Mouse (Mus musculus): ENCODE data around the gene Olfr1346.
"Not testable (repeated sequence)": the region's sequence is repeated elsewhere in the genome, so short reads cannot be mapped to it uniquely, and the experiment has no call there.

Gene Olfr1346

GRCm38 (mm10) chr7:6466951-6467350 is at the start of gene Olfr1346:
TSS of gene Olfr1346 (plus strand) at chr7:6467101.
- DNase-seq = no peak

DNA sequence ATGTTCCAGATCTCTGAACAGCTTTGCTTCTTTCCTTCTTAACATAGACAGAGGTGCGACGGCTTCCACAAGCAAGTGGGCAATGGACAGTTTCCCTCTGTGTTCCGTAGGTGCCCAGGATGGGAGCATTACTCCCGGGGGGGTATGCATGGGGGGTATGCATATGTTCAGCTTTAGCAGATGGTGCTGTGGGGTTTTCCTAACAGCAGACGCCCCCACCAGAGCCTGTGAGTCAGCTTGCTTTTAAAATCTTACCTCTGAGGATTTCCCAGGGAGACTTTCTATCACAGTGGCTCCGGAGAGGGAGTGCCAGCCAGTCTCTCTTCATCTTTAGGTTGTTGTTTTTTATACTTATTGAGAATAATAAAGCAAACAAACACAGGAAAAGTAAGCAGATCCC is 47.0 kb upstream of the Olfr1346 start:
- DNase-seq = no peak

DNA sequence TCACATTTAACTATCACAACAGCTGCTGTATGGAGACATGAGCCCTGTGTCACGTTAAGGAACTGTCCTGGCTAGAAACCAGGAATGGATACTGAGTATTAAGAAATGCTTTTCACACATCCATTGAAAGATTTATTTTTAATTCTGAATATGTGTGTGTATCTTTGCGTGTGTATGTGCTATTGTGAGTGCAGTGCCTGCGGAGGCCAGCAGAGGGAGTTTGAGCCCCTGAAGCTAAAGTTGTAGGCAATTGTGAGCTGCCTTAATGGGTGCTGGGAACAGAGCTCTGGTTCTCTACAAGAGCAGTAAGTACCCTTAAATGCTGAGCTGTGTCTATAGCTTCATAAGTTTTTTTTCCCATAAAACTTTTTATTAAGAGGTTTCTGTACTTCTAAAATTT is 37.5 kb upstream of the Olfr1346 start:
- DNase-seq = no peak

DNA sequence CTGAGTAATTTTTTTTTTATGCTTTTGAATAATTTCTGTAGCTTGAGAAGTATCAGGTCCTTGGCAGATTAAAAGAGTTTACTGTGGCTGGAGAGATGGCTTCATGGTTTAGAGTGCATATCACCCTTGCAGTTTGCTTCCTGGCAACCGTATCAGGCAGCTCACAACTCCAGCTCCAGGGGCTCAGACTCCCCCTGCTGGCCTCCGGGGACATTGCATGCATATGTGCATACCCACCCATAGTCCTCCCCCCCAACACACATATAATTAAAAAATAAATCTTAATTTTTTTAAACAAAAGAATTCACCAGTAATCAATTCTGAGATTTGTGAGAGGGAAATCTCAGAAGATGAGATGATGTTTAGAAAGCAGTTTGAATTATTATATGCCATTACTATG is 36.6 kb upstream of the Olfr1346 start:
- DNase-seq = peak; percentile 42

- no peak for DNase-seq
Measured at GRCm38 (mm10) chr7:6438388-6438787, 28.5 kb upstream of the Olfr1346 start, which contains the start of gene Olfr1344. TSS of gene Olfr1344 (plus strand) at chr7:6438688.

DNA sequence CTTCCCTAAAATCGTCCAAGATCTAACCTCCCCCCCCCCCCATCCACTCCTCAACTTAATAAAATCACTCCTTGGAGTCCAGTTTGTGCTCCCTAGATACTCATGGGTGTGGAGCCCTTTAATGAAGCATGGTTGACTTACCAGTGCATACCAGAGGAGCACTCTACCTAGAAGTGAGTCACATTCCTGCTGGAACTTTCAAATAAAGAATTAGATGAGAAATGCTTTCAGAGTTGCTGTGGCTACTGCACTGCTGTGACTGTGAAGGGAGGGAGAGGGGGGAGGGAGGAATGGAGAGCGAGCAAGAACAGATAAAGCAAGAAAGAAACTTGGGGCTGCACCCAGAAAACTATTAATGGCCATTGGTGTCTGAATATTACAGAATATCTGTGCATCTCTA is 25.7 kb upstream of the Olfr1346 start:
- no peak for DNase-seq

DNA sequence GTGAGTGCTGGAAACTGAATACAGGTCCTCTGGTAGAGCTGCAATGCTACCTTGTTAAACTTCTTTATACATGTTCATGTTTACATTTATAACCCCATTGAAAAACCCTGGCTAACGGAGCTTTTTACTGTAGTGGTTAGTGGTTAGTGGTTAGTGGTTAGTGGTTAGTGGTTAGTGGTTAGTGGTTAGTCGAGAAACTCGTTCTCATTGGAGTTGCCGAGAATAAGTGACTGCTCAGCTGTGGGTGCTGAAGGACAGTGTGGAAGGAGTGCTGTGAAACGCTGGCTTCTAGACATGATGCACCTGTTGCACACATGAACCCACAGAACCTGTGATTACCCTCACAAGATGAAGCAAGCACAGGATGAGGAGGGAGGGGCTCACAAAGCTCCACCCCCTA is 19.1 kb upstream of the Olfr1346 start:
- no peak for DNase-seq

- no peak for DNase-seq
Measured at GRCm38 (mm10) chr7:6455868-6456267, 11.0 kb upstream of the Olfr1346 start, which contains the start of gene Olfr1336. TSS of gene Olfr1336 (plus strand) at chr7:6456168.

GRCm38 (mm10) chr7:6456399-6456798 is 10.5 kb upstream of the Olfr1346 start:
- DNase-seq = no peak

DNA sequence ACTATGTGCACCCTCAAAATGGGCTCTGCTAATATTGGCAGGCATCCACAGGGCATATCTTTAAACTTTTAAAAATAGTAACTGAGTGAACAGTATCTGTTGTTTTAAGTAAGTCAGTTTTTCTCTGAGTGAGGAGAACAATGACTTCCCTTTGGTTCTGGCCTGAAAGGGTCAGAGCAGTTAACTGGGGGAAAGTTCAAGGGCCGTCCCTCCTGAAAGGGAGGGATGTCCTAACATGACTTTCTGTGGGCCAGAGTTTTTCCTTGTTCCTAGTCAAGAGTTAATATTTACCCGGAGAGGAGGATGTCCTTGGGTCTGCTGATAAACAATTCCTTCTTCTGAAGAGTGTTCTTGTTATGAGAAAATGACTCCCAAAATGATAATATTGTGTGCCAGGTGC is 10.7 kb downstream of the Olfr1346 start:
- DNase-seq = not testable (repeated sequence)

DNA sequence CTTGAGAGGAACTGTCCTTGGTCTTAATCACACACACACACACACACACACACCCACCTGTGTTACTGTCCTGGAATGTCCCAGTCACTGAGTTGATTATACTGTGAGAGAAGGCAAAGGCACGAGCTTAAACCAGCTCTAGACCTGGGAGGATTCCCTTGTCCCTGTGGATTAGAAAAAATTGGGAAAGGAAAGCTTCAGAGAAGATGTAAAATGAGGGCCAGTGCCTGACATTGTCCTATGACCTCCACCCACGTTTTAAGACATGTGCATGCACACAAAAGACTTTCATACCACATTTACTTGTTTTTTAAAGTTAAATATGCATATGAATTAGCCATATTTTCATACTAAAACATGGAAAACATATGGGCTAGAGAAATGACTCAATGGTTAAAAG is 19.9 kb downstream of the Olfr1346 start, which contains the start of gene Olfr5:
Gene Olfr5, minus strand, starts transcription at position 101 of the 400 bp plus-strand sequence.
- no peak for DNase-seq

GRCm38 (mm10) chr7:6499655-6500054 is 32.8 kb downstream of the Olfr1346 start, which contains the start of gene Olfr1347:
TSS of gene Olfr1347 (minus strand) at chr7:6499755.
- no peak for DNase-seq

- no peak for DNase-seq
Measured at GRCm38 (mm10) chr7:6508648-6509047, 41.7 kb downstream of the Olfr1346 start, which contains the start of gene Olfr1348. TSS of gene Olfr1348 (minus strand) at chr7:6508748.

DNA sequence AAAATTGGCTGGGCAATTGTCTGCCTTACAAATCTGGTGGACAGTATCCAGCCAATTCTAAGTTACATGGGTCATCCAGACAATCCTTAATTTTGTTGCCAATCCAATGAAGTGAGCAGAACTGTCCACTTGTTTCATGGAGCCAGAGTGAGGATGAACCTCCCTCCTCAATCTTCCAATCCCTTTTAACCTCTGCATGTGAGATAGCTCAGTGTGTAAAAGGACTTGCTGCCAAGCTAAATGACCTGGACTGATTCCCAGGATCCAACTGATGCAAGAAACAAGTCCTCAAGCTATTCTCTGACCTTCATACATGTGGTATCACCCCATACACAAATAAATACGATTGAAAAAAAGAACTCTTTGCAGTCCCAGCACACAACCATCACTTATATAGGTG is 54.8 kb downstream of the Olfr1346 start:
- no peak for DNase-seq

DNA sequence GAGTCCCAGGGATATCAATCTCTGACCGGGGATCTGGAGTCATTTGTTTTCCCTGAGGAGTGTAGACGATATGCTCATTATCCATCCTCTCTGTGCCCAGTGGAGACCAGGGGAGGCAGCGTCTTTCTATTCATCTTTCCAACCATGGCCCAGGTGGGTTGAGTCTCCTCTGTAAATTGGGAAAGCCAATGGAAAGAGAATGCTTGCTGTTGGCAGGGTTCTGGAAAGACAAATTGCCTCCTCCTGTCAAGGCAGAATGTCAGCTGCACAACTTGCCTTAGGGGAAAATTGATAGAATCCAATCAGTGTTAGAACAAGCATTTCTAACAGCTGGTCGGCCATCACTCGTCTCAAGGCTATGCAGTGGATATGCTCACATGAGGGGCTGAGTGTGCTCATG is 55.9 kb downstream of the Olfr1346 start, which contains the start of gene Olfr1349:
Gene Olfr1349, minus strand, starts transcription at position 101 of the 400 bp plus-strand sequence.
- no peak for DNase-seq

DNA sequence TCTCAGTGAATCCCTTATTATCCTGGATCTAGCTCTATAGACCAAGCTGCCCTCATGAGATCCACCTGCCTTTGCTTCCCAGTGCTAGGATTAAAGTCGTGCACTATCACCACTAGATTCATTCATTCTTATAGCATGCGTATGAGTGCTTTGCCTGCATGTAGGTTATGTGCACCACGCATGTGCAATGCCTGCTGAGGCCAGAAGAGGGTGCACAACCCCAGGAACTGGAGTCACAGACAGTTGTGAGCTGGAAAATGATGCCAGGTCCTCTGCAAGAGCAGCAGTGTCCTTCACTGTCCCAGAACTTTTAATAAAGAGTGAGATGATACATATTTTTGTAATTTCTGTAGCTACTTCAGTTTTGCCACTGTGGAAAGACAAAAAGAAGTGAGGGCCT is 58.1 kb downstream of the Olfr1346 start:
- no peak for DNase-seq

DNA sequence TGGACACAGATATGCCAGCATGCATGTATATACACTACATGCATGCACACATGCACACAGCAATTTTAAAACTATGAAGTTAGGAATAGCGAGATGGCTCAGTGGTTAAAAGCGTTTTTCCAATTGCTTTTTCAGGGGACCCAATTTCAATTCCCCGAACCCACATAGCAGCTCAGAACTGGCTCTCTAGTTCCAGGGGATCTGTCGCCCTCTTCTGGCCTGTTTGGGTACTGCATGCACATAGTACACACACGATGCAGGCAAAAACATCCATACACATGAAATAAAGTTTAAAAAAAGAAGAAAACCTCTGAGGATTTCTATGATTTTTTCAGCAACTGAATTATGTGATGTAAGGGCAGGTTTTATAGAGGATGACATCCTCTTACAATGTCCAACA is 59.2 kb downstream of the Olfr1346 start:
- DNase-seq = no peak

Measured in lung, postnatal 36 days (tissue).